Mouse (Mus musculus) myocyte (in vitro differentiated cells): ENCODE data around the gene Cwc22.

Source experiments
- CEBPB ChIP-seq: IDR thresholded peaks from 2 replicates; pipeline ENCODE4 v1.6.1; 2011; ENCODE audit warnings: mild to moderate bottlenecking, moderate library complexity; ENCODE audit not compliant: poor library complexity, insufficient read depth, severe bottlenecking
- E2F4 ChIP-seq: IDR thresholded peaks from one replicate; pipeline ENCODE4 v1.6.1; 2011; ENCODE audit warnings: mild to moderate bottlenecking, control low read depth, moderate library complexity; ENCODE audit not compliant: insufficient read depth
- MAX ChIP-seq: IDR thresholded peaks from one replicate; pipeline ENCODE4 v1.6.1; 2011; ENCODE audit warnings: low read depth, mild to moderate bottlenecking, control low read depth
- MYOD1 ChIP-seq, 3 experiments: IDR thresholded peaks; one replicate each; pipeline ENCODE4 v1.6.1; 2011; ENCODE audit warnings: control low read depth in 2 of 3, low read depth in 2 of 3, mild to moderate bottlenecking in 2 of 3, moderate library complexity in 1 of 3; ENCODE audit not compliant: insufficient read length in 2 of 3, control insufficient read depth in 1 of 3
- MYOG ChIP-seq, 3 experiments: IDR thresholded peaks; one replicate each; pipeline ENCODE4 v1.6.1; 2011; ENCODE audit warnings: control low read depth in 2 of 3, low read depth in 2 of 3, mild to moderate bottlenecking in 2 of 3; ENCODE audit not compliant: insufficient read length in 2 of 3, control insufficient read depth in 1 of 3, insufficient read depth in 1 of 3
- POLR2A ChIP-seq: IDR thresholded peaks from one replicate; pipeline ENCODE4 v1.6.1; 2011; ENCODE audit warnings: low read depth, mild to moderate bottlenecking, control low read depth, moderate library complexity; ENCODE audit not compliant: insufficient read length
- POLR2AphosphoS2 ChIP-seq: IDR thresholded peaks from one replicate; pipeline ENCODE4 v1.6.1; 2011; ENCODE audit warnings: low read depth, control low read depth; ENCODE audit not compliant: insufficient read length
- REST ChIP-seq: IDR thresholded peaks from one replicate; pipeline ENCODE4 v1.6.1; 2011; ENCODE audit warnings: mild to moderate bottlenecking, control low read depth, moderate library complexity; ENCODE audit not compliant: insufficient read depth, insufficient read length
- SRF ChIP-seq: IDR thresholded peaks from one replicate; pipeline ENCODE4 v1.6.1; 2011; ENCODE audit warnings: low read depth; ENCODE audit not compliant: control insufficient read depth, insufficient read length
- TCF12 ChIP-seq: IDR thresholded peaks from one replicate; pipeline ENCODE4 v1.6.1; 2011; ENCODE audit warnings: mild to moderate bottlenecking, control low read depth; ENCODE audit not compliant: poor library complexity, insufficient read depth, severe bottlenecking
- USF1 ChIP-seq: IDR thresholded peaks from one replicate; pipeline ENCODE4 v1.6.1; 2011; ENCODE audit warnings: low read depth, mild to moderate bottlenecking, control low read depth, moderate library complexity

DNA sequence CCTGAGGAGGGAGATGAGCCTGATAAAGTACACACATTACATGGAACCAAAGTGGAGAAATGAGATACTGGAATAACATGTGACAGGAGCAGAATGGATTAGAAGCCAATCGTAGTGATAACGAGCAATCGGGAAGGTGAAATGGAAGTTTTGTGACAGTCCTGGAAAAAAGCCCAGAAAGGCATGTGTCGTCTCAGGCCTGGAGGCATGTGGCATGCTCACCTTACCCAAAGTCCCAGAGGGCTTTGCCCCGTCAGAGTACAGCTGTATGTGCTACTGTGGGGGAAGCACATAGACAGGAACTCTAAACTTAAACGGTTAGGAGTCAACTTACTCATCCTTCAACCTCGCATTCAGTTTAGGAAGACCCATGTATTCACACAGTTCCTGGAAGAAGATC lies 41.2 kb downstream of the Cwc22 start:
- TF ChIP-seq POLR2AphosphoS2 (no peak), POLR2A (no peak), E2F4 (no peak), MAX (no peak), TCF12 (no peak), CEBPB (no peak), SRF (no peak), REST (no peak), USF1 (no peak), MYOD1 (IDR thresholded peaks at IDR 0.05; ENCODE audit: control insufficient read depth in 1 of 3, insufficient read length in 2 of 3, low read depth in 2 of 3) (no peak), MYOG (IDR thresholded peaks at IDR 0.05; ENCODE audit: control insufficient read depth in 1 of 3, insufficient read depth in 1 of 3, insufficient read length in 2 of 3, low read depth in 2 of 3) (no peak)
